Mouse (Mus musculus) layer of hippocampus, adult 2 months (tissue): ENCODE measurements at regions not wholly inside any gene's neighbourhood (a gene's known extent, or its start where the extent isn't known, plus 50 kb on each side); places are given as distances from the start of the nearest gene placed in this dataset.

Experiments
- DNase-seq, 2 experiments: peaks; one replicate each; pipeline ENCODE4 v3.0.0; 2022; ENCODE audit warnings: low spot score in 2 of 2
- H3K27ac ChIP-seq: fragments of 200-600 bp; 2 replicates; pipeline ENCODE4 v1.8.1; 2022
- H3K4me3 ChIP-seq: fragments of 200-600 bp; 2 replicates; pipeline ENCODE4 v1.8.1; 2022; ENCODE audit warnings: mild to moderate bottlenecking
- CTCF ChIP-seq: fragments of 200-600 bp; conservative IDR thresholded peaks from 2 replicates; pipeline ENCODE4 v1.8.1; 2022; ENCODE audit warnings: antibody characterized with exemption, mild to moderate bottlenecking, moderate library complexity

GRCm38 (mm10) chr12:112235841-112236240 is 89.8 kb downstream of the Kif26a start:
- Histone ChIP-seq H3K27ac (no peak overlapping the region), H3K4me3 (no peak overlapping the region)
- TF ChIP-seq CTCF, result no peak
- DNase-seq, result no peak

- no peak overlapping the region for H3K4me3 ChIP-seq
- TF ChIP-seq CTCF, result no peak
- no peak overlapping the region for H3K27ac ChIP-seq
- no peak for DNase-seq
These were observed 91.1 kb downstream of the Kif26a start for GRCm38 (mm10) chr12:112237061-112237490.

- Histone ChIP-seq H3K27ac (no peak overlapping the region), H3K4me3 (no peak overlapping the region)
- no peak for TF ChIP-seq CTCF
- DNase-seq, result no peak
These were observed 92.8 kb downstream of the Kif26a start for GRCm38 (mm10) chr12:112238834-112239233.

DNA sequence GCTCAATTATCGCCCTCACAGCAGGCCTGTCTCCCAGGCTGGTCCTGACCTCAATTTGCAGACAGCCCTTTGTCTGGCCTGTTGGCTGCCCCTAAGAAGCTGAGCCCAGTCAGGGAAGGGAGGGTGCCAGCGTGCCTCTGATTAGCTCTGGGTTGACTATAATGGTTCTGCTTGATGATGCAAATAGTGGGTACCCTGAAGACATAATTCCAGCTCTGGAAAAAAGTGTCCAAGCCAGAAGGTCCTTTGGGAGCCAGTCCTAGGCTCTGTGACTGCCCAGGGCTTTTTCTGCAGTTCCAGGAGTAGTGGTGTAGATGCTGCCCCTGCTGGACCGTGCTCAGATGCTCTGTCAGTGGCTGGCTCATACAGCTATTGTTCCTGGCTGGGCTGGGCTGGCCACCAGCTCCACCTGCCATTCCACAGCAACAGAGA is 95.7 kb downstream of the Kif26a start:
- Histone ChIP-seq H3K27ac (no peak overlapping the region), H3K4me3 (no peak overlapping the region)
- DNase-seq, result peak; percentile 19 to 30
- peak; percentile 43 for TF ChIP-seq CTCF

- no peak for DNase-seq
- no peak for TF ChIP-seq CTCF
- Histone ChIP-seq H3K4me3 (no peak overlapping the region), H3K27ac (no peak overlapping the region)
These were observed 97.2 kb downstream of the Kif26a start for GRCm38 (mm10) chr12:112243231-112243630.

DNA sequence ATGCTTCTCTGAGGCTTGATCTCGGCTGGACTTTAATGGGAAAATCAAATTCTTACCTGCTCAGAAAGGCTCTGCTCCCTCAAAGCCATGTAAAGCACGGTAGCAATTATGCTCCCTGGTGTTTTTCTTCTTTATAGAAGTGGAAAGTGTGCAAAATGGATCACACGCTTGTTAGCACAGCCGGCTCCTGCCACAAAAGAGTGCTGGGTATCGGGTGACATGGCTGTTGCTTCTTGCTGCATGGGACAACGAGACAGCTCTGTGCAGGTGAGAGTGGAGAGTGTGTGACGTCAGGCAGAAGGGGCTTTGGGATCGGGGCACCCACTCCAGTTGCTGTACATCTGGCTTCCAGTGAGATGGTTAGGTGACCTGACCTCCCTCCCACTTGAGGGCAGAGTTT is 104.9 kb downstream of the Kif26a start:
- no peak for TF ChIP-seq CTCF
- no peak overlapping the region for H3K4me3 ChIP-seq
- no peak overlapping the region for H3K27ac ChIP-seq
- no peak for DNase-seq

GRCm38 (mm10) chr12:112253461-112253860 is 107.5 kb downstream of the Kif26a start:
- no peak for TF ChIP-seq CTCF
- DNase-seq, result no peak
- Histone ChIP-seq H3K27ac (no peak overlapping the region), H3K4me3 (no peak overlapping the region)

DNA sequence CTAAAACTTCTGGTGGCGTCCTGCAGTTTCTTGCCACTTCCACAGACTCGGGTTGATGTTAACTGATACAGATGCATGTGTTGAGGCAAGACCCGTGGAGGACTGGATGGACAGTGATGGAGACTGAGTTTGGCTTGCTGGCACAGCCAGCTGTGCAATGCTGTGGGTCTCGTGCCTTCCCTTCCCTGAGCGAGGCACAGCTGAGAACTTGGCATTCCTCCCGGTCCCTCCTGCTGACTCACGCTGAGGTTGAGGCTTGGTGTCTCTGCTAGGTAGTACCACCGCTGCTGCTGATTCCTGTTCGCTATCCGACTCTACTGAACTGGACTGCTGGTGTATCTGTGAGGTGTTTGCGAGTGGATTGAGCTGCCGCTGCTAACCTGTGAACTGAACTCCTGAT is 109.2 kb downstream of the Kif26a start:
- no peak for DNase-seq
- TF ChIP-seq CTCF, result no peak
- Histone ChIP-seq H3K4me3 (no peak overlapping the region), H3K27ac (no peak overlapping the region)

GRCm38 (mm10) chr12:112257691-112258090 is 111.7 kb downstream of the Kif26a start:
- no peak for TF ChIP-seq CTCF
- Histone ChIP-seq H3K4me3 (no peak overlapping the region), H3K27ac (no peak overlapping the region)
- DNase-seq, result no peak

DNA sequence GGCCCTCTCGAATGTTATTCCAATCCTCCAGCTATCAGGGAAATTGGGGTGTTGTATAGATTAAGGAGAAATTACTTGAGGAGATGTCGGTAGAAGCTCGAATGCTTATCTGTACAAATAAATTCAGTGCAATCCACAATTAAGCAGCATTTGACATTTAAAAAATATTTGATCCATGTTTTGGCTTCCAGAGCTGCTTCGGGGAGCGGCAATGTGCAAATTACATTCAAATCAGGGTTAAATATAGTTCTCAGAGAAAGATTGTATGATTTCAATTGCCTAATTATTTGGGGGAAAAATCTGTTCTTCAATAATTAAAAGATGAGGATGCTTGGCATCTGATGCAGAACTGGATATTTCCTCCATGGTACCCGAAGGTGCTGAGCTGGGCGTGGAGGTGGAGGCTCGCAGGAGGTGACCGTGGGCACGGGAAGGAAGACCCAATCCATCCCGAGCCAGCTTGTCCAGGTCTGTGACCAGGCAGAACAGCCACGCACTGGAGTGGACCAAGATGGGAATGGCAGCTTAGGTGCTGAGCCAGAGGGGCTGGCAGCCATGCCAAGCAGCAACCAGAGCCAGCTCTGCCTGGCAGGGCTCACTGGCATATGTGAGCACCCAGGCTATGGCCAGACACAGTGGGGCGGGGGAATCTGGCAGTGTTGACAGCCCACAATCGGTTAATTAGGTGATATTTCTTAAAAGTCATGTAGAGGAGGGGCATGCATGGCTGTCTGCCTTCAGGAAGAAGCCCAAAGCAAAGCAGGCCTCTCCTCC is 117.5 kb downstream of the Kif26a start:
- no peak overlapping the region for H3K4me3 ChIP-seq
- H3K27ac ChIP-seq, result peak overlapping the region; percentile 76

DNA sequence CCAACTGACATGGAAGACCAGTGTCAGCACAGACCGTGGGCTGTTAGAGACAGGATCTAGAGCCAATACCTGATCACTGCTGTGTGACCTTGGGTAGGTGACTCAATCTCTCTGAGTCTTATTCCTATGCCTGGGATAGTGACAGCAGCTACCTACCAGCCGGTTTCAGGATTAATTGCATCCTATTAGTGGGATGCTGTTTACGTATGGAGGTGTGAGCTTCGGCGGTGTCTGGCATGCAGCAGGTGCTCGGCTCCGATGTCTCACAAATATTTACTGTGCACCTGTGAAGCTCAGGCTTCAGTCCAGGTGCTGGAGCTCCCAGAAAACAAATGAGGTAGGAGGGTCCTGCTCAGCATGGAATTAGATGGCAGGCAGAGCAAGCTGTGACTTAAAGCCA is 118.2 kb downstream of the Kif26a start:
- TF ChIP-seq CTCF, result no peak
- no peak overlapping the region for H3K4me3 ChIP-seq
- H3K27ac ChIP-seq, result peak overlapping the region; percentile 76; the same call in 1 of the 2 replicates
- no peak for DNase-seq

More for the DNA sequence above, 117.5 kb downstream of the Kif26a start:
- DNase-seq, result peak; percentile 77 to 80
- TF ChIP-seq CTCF, result no peak

DNA sequence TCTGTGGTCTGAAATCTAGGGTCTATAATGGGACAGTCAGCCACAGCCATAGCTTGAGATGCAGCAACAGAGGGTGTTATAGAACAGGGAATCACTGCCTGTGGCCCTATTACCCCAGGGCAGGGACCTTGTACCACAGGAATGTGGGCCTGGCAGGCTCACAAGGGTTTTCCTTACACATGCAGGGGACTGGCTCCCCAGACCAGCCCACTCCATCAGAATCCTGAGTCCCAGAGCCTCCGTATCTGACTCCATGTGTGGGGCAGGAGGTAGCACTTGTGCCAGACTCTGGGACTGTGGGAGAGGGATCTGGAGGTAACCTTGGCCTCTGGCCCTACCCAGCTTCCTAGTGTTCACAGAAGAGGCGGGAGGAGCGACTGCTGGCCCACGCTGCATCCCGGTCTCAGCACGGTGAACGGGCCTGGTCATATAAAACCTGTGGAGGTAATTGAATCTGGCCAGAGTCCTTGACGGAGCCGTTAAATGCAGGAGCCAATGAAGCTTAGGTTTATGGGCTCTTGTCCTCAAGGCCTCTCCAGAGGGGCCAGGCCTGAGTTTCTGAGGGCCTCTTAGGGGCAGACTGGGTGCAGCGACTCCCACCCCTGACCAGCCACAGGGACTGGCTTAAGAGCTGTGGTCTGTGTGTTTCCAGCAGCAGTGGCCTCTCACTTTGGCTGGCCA is 119.4 kb downstream of the Kif26a start:
- TF ChIP-seq CTCF, result no peak
- no peak for DNase-seq
- Histone ChIP-seq H3K4me3 (no peak overlapping the region), H3K27ac (no peak overlapping the region)

GRCm38 (mm10) chr12:112274026-112274425 is 128.0 kb downstream of the Kif26a start:
- no peak overlapping the region for H3K27ac ChIP-seq
- no peak overlapping the region for H3K4me3 ChIP-seq
- no peak for TF ChIP-seq CTCF
- DNase-seq, result no peak

GRCm38 (mm10) chr12:112274756-112275155 is 128.7 kb downstream of the Kif26a start:
- Histone ChIP-seq H3K27ac (no peak overlapping the region), H3K4me3 (no peak overlapping the region)
- no peak for DNase-seq
- no peak for TF ChIP-seq CTCF
